Mouse (Mus musculus) heart, adult 8-10 months (tissue): ENCODE data around the gene Tmod4. TPM values are rescaled to one million over a fixed set of nuclear protein-coding genes. Genes with fewer than 3 reads are reported as not detected.

Experiments
- DNase-seq: peaks from one replicate; pipeline ENCODE4 v3.0.0; 2022; ENCODE audit warnings: low spot score
- total RNA-seq, 4 experiments: library from RNA; stranded (reverse); gene quantifications; 2 replicates each; pipeline ENCODE4 v1.2.4; 2022

The Tmod4 gene
- total RNA-seq, 4 experiments from 2014 or later = 35.7 to 43.4 (median 39.0) TPM

- DNase-seq = no peak
Measured at GRCm38 (mm10) chr3:95136336-95136735, 12.1 kb downstream of the Tmod4 start.

GRCm38 (mm10) chr3:95139586-95140288 is 15.5 kb downstream of the Tmod4 start:
- no peak for DNase-seq

- no peak for DNase-seq
Measured at GRCm38 (mm10) chr3:95140289-95140595, 16.0 kb downstream of the Tmod4 start.

GRCm38 (mm10) chr3:95140795-95141194 is 16.5 kb downstream of the Tmod4 start:
- no peak for DNase-seq

- DNase-seq = no peak
Measured at GRCm38 (mm10) chr3:95141474-95141873, 17.2 kb downstream of the Tmod4 start.

GRCm38 (mm10) chr3:95141952-95142616 is 17.8 kb downstream of the Tmod4 start, which contains the start of gene Tnfaip8l2:
Gene Tnfaip8l2, minus strand, starts transcription at chr3:95142360.
- no peak for DNase-seq

- peak; percentile 90 for DNase-seq
Measured at GRCm38 (mm10) chr3:95142617-95143011, 18.3 kb downstream of the Tmod4 start.

GRCm38 (mm10) chr3:95147924-95148323 is 23.6 kb downstream of the Tmod4 start:
- DNase-seq = no peak

- DNase-seq = no peak
Measured at GRCm38 (mm10) chr3:95153874-95154273, 29.6 kb downstream of the Tmod4 start.

GRCm38 (mm10) chr3:95159511-95159986 is 35.3 kb downstream of the Tmod4 start:
- DNase-seq = no peak

- DNase-seq = peak; percentile 89
Measured at GRCm38 (mm10) chr3:95159987-95160963, 36.0 kb downstream of the Tmod4 start, which contains the start of gene Sema6c. Gene Sema6c, plus strand, starts transcription at chr3:95160457.

GRCm38 (mm10) chr3:95161041-95161551 is 36.8 kb downstream of the Tmod4 start:
- DNase-seq = no peak

GRCm38 (mm10) chr3:95161618-95162344 is 37.5 kb downstream of the Tmod4 start:
- DNase-seq = no peak

GRCm38 (mm10) chr3:95162345-95162628 is 38.0 kb downstream of the Tmod4 start:
- DNase-seq = no peak

GRCm38 (mm10) chr3:95163419-95164255 is 39.4 kb downstream of the Tmod4 start:
- DNase-seq = no peak

GRCm38 (mm10) chr3:95164256-95164550 is 39.9 kb downstream of the Tmod4 start:
- no peak for DNase-seq

GRCm38 (mm10) chr3:95164840-95165239 is 40.6 kb downstream of the Tmod4 start:
- DNase-seq = no peak

GRCm38 (mm10) chr3:95169996-95170395 is 45.7 kb downstream of the Tmod4 start:
- DNase-seq = no peak

GRCm38 (mm10) chr3:95171105-95171504 is 46.8 kb downstream of the Tmod4 start:
- DNase-seq = no peak

- DNase-seq = no peak
Measured at GRCm38 (mm10) chr3:95172526-95173255, 48.4 kb downstream of the Tmod4 start.
